Mouse (Mus musculus) c-Kit-negative CD71-positive TER-119-positive erythroid progenitor cells, embryonic 14.5 days (primary cell): ENCODE data around the gene Rnf150.

Experiments
- DNase-seq: peaks from one replicate; pipeline ENCODE4 v3.0.0-alpha.2; 2013; ENCODE audit warnings: low read depth, low spot score

The Rnf150 gene

GRCm38 (mm10) chr8:82863041-82863744, at the start of gene Rnf150:
Gene Rnf150, plus strand, starts transcription at chr8:82863356.
- no peak for DNase-seq

- DNase-seq = no peak
Observed at GRCm38 (mm10) chr8:82826135-82827046, 36.8 kb upstream of the Rnf150 start.

DNA sequence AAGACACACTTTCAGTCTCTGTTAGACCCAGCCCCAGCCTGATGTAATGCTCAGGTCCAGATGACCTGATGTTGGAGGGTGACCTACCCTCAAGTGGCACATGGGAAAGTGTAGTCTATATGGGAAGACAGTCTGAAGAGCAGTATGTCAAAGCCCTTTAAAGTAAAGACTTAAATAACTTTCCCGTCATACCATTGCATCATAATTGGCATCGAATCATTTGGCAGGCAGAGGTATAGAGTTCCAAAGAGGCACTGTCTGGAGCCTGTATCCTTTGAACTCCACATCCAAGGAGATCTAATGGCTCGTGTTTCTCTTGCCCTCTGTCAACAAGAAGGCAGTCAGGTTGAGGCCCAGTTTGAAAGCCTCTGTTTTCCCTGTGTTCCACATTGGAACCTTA, 22.7 kb upstream of the Rnf150 start:
- DNase-seq = no peak

DNA sequence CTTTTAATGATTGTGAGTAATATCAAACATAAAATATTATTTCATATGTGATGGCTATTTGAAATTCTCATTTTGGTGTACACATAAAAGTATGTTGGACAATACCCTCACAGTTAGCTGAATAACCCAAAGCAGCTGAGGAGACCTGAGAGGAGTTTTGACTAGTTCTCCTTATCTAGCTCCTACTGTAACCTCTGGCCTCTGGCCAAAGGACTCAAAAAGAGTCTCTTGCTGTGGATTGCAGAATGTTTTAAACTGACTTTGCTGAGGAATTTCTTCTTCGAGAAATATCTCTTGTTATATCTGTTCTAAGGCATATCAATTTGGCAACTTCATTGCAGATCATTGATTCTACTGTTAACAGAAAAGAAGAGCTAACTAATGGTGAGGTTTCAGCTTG, 22.2 kb upstream of the Rnf150 start:
- DNase-seq = no peak

- DNase-seq = no peak
Observed at GRCm38 (mm10) chr8:82841520-82842142, 21.5 kb upstream of the Rnf150 start.

DNA sequence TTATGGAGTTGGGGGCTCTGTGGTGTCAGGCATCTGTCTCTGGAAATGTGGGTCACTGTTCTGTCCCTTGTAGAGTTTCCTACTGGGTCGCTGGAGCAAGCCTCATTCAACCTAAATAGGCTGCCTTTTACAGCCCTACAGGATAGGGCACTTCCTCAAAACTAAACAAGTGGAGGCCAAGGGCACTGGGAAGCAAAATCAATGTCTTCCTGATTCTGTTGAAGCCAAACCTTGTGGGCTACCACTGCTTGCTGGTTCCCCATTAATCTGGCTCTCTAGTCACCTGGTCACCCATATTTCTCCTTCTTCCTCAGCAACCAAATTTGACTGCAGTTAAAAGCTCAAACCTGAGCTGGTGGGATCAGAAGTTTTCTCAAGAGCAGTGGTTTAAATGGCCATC, 19.5 kb upstream of the Rnf150 start:
- DNase-seq = no peak

DNA sequence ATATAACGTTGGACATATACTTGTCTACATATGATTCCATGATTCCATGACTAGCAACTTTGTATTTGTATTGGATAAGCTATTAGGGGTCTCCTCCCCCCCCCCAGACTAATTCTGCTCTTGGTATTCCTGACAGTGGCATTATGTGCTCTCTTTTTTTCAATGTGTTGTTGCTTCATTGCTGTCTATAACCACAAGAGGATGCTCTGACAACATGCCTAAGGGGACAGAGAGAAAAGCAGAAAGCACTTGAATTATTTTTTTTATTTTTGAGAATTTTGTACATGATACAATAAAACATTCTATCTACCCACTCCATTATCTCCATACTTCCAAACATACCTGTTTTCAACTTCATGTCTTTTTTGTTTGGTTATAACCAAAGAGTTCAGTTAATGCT, 18.7 kb upstream of the Rnf150 start:
- no peak for DNase-seq

- DNase-seq = peak; percentile 8
Observed at GRCm38 (mm10) chr8:82846098-82846497, 17.1 kb upstream of the Rnf150 start.

DNA sequence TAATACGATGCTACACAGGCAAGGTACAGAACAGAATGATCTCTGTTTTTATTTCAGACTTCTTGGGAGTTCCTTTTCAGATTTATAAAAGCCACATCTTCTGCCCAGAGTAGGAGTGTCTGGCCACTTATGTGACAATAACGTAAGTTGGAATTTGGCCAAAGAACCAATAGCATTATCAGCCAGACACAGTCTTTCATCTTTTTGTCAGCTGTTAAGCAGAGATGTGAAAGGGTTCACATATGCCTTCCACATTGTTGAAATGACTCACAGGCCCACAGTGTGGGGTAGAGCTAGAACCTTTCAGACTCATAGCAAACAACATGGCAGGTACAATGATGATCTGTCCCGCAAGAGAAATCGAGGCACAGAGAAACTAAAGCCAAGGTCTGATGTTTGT, 16.4 kb upstream of the Rnf150 start:
- no peak for DNase-seq

GRCm38 (mm10) chr8:82858541-82859342, 4.4 kb upstream of the Rnf150 start:
- no peak for DNase-seq

GRCm38 (mm10) chr8:82859343-82859620, 3.9 kb upstream of the Rnf150 start:
- DNase-seq = no peak

GRCm38 (mm10) chr8:82863745-82864520, 777 bp downstream of the Rnf150 start:
- no peak for DNase-seq

DNA sequence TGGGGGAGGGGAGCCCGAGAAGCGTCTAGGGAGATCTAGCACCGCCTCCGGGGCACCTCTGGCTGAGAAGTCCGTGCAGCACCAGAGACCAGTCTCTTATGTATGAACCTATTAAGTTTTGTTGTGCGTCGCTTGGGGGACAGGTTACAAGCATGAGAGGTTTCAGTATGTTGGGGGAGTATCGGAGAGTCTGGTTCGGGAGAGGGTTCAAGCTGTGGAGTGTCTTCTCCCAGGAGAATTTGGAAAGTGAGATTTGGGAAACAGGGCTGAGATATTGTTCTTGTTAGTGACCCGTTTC, 1.3 kb downstream of the Rnf150 start:
- no peak for DNase-seq

- DNase-seq = no peak
Observed at GRCm38 (mm10) chr8:82865239-82865638, 2.1 kb downstream of the Rnf150 start.

DNA sequence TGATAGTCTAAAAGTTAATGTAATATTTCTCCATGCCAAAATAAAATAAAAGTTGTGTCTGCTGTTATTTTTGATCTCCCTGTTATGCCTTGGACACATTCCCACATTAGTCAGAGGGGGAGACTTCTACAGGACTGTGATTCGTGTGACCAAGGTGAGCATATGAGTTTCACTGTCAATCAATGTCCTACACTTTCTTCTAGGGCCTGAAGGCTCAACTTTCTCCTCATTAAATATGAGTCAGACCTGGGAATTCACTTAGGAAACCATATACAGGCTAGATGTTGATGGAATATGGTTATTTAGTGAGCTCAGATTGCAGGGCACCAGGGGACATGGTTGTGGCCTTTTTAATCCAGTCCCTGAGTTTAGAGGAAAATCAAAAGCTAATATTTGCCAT, 3.1 kb downstream of the Rnf150 start:
- no peak for DNase-seq

DNA sequence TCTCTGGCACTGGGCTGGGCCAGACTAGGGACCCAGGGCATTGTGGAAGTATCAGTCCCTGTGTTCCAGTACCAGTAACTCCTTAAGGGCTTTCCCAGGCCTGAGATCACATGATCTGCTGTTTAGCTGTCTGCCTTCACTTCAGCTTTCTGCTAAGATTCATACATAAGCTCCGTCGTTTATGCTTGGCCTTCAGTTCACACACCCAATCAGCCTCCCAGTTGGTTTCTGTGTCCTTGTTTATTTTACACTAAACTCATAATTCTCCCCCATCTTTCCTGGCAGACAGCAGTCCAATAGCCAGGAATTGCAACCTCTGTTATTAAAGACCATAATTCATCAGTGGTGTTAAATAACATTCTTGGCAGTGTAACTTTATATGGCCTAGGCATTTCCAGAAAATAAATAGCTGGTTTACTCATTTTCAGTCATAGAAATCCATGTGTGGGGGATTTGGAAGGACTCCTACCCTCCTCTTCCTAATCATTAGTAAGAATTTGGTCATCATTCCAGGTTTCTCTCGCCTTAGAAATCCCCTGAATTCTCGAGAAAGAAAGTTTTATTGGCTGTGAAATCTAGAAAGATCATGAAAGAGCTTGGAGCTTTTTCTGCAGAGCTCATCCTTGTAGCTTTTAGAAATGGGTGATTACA, 7.8 kb downstream of the Rnf150 start:
- no peak for DNase-seq

- DNase-seq = no peak
Observed at GRCm38 (mm10) chr8:82871986-82872385, 8.8 kb downstream of the Rnf150 start.

GRCm38 (mm10) chr8:82874102-82874501, 10.9 kb downstream of the Rnf150 start:
- DNase-seq = no peak

GRCm38 (mm10) chr8:82875135-82875534, 12.0 kb downstream of the Rnf150 start:
- DNase-seq = no peak

- no peak for DNase-seq
Observed at GRCm38 (mm10) chr8:82884480-82884879, 21.3 kb downstream of the Rnf150 start.

DNA sequence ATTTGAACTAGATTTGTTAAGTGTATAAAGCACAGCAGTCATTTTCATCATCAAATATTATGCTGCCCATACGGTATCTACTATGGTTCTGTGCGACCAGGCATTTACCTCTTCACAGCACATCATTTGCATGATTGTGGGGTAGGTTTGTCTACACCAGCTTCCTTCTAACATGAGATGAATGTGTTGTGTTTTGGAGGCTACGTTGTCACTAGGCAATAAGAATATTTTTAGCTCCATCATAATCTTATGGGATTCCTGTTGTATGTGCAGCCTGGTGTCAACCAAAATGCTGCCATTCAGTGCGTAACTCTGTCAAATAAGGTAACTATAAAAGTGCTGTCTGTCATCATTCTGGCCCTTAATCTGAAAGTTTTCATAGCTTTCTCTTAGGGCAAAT, 24.1 kb downstream of the Rnf150 start:
- no peak for DNase-seq
